Mouse (Mus musculus): ENCODE measurements at regions not wholly inside any gene's neighbourhood (a gene's known extent, or its start where the extent isn't known, plus 50 kb on each side); places are given as distances from the start of the nearest gene placed in this dataset.

- no peak for DNase-seq
These were observed 194.6 kb upstream of the Irx3 start for GRCm38 (mm10) chr8:91996305-91997022.

GRCm38 (mm10) chr8:91995407-91996144 lies 193.7 kb upstream of the Irx3 start:
- DNase-seq, result no peak

- DNase-seq, result no peak
These were observed 189.9 kb upstream of the Irx3 start for GRCm38 (mm10) chr8:91991542-91992452.

GRCm38 (mm10) chr8:91990952-91991351 lies 189.1 kb upstream of the Irx3 start:
- no peak for DNase-seq

- DNase-seq, result no peak
These were observed 188.2 kb upstream of the Irx3 start for GRCm38 (mm10) chr8:91990048-91990447.

- DNase-seq, result no peak
These were observed 187.2 kb upstream of the Irx3 start for GRCm38 (mm10) chr8:91988866-91989633.

GRCm38 (mm10) chr8:91987854-91988253 lies 186.0 kb upstream of the Irx3 start:
- DNase-seq, result no peak

- no peak for DNase-seq
These were observed 181.3 kb upstream of the Irx3 start for GRCm38 (mm10) chr8:91983171-91983570.

- no peak for DNase-seq
These were observed 175.2 kb upstream of the Irx3 start for GRCm38 (mm10) chr8:91976900-91977585.

GRCm38 (mm10) chr8:91975460-91975859 lies 173.6 kb upstream of the Irx3 start:
- DNase-seq, result no peak

GRCm38 (mm10) chr8:91974636-91975035 lies 172.8 kb upstream of the Irx3 start:
- DNase-seq, result no peak

GRCm38 (mm10) chr8:91973951-91974439 lies 172.1 kb upstream of the Irx3 start:
- DNase-seq, result no peak

GRCm38 (mm10) chr8:91967407-91967806 lies 165.5 kb upstream of the Irx3 start:
- DNase-seq, result no peak

- DNase-seq, result no peak
These were observed 165.1 kb upstream of the Irx3 start for GRCm38 (mm10) chr8:91966891-91967370.

- DNase-seq, result no peak
These were observed 159.8 kb upstream of the Irx3 start for GRCm38 (mm10) chr8:91961696-91962095.

GRCm38 (mm10) chr8:91955170-91955569 lies 153.3 kb upstream of the Irx3 start:
- no peak for DNase-seq

- no peak for DNase-seq
These were observed 151.1 kb upstream of the Irx3 start for GRCm38 (mm10) chr8:91952981-91953380.

- no peak for DNase-seq
These were observed 147.2 kb upstream of the Irx3 start for GRCm38 (mm10) chr8:91949110-91949509.

- DNase-seq, result no peak
These were observed 146.5 kb upstream of the Irx3 start for GRCm38 (mm10) chr8:91948173-91948940.

GRCm38 (mm10) chr8:91941005-91941404 lies 139.1 kb upstream of the Irx3 start:
- no peak for DNase-seq

- no peak for DNase-seq
These were observed 135.4 kb upstream of the Irx3 start for GRCm38 (mm10) chr8:91937227-91937626.
